Mouse (Mus musculus) intestine, embryonic 15.5 days (tissue): ENCODE data around the gene Cdk5. TPM values are rescaled to one million over a fixed set of nuclear protein-coding genes. Genes with fewer than 3 reads are reported as not detected.

ENCODE experiments used
- ATAC-seq: fragments of 200-750 bp; cut with Nextera tagmentation; 2 replicates; pipeline ENCODE4 v1.8.0; 2017; ENCODE audit warnings: moderate TSS enrichment, moderate library complexity
- H3K27ac ChIP-seq: fragments of 300-500 bp; sonication (generic); 2 replicates; pipeline ENCODE4 v1.5.1; 2015; ENCODE audit warnings: mild to moderate bottlenecking, inconsistent platforms
- H3K27me3 ChIP-seq: fragments of 300-500 bp; sonication (generic); replicated peaks from 2 replicates; pipeline ENCODE4 v1.6.1; 2015; ENCODE audit warnings: inconsistent platforms
- H3K36me3 ChIP-seq: fragments of 300-500 bp; sonication (generic); 2 replicates; pipeline ENCODE4 v1.6.1; 2015; ENCODE audit warnings: inconsistent platforms
- H3K4me1 ChIP-seq: fragments of 300-500 bp; sonication (generic); replicated peaks from 2 replicates; pipeline ENCODE4 v1.6.1; 2015; ENCODE audit warnings: inconsistent platforms
- H3K4me2 ChIP-seq: fragments of 300-500 bp; sonication (generic); replicated peaks from 2 replicates; pipeline ENCODE4 v1.6.1; 2015; ENCODE audit warnings: mild to moderate bottlenecking, inconsistent platforms
- H3K4me3 ChIP-seq: fragments of 300-500 bp; sonication (generic); replicated peaks from 2 replicates; pipeline ENCODE4 v1.5.1; 2015; ENCODE audit warnings: inconsistent platforms
- H3K9ac ChIP-seq: fragments of 300-500 bp; sonication (generic); 2 replicates; pipeline ENCODE4 v1.6.1; 2015; ENCODE audit warnings: inconsistent platforms
- H3K9me3 ChIP-seq: fragments of 300-500 bp; sonication (generic); 2 replicates; pipeline ENCODE4 v1.6.1; 2016; ENCODE audit warnings: inconsistent platforms
- WGBS: fragments of 180-500 bp; shearing (Covaris S2); methylation state at CpG from one replicate; pipeline ENCODE4 v1.1.7; 2015; 5-methylcytosine and 5-hydroxymethylcytosine counted together
- polyA plus RNA-seq: library from polyadenylated mRNA; unstranded; fragments of >200 nt; fragmentation: Nextera tagmentation; extraction: Ambion mirVana; gene quantifications from 2 replicates; pipeline ENCODE4 v1.2.1, GENCODE M21; 2015

The Cdk5 gene
- polyA plus RNA-seq = 35.5 and 38.3 TPM in 2 replicates

DNA sequence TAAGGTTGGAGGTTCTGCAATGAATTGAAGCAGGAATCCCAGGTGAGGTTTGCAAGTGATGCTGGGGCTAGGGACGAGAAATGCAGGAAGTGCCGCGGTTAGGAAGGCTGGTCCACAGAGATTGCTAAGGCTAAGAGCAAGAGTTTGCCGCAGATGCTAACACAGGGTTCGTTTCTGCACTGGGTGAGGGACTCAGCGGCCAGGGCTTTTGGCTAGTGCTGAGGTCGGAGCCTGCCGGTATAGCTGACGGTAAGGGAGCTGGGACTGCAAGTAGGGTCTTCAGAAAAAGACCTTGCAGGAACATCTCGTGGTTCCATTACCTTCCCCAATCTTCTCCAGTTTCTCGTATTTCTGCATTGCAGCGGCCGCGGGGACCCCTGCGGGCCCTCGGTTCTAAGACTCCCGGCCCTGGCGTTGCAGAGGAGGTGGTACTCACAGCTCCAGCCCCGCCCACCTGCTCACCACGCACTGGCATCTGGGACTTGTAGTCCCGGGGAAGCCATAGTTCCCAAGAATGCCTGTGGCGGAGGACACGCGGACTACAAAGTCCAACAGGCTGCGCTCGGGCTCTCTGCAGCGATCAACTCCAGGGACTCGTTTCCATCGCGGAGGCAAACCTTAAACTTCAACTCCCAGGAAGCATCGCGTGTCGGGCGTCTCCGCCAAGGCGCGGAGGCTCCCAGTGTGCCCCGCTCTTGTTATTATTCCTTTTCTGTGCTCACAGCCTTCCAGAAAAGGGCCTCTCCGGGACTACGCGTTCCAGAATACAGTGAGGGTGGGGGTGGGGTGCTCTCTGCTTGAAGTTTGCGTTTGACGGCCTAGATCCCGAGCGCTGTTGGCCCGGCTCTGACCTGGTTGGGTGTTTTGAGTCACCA lies at the start of gene Cdk5, which contains the start of gene Slc4a2:
Cdk5 (minus strand) TSS at position 402 of the 875 bp plus-strand sequence.
Slc4a2 (plus strand) TSS at position 709 of the 875 bp plus-strand sequence.
- Histone ChIP-seq H3K27me3 (no peaks in the 10 kb centered on the region), H3K27ac (peak within 1 kb of the TSS; percentile 90), H3K9ac (peak within 1 kb of the TSS; percentile 66), H3K4me1 (peaks cover 33% of the 10 kb centered on the region), H3K4me2 (peak within 1 kb of the TSS; percentile 81), H3K4me3 (peak within 1 kb of the TSS; percentile 62), H3K9me3 (no peaks in the 10 kb centered on the region), H3K36me3 (no peaks in the 10 kb centered on the region)
- 0% methylated on average over 46 of the region's 46 CpGs for WGBS
- ATAC-seq = peak; percentile 91

DNA sequence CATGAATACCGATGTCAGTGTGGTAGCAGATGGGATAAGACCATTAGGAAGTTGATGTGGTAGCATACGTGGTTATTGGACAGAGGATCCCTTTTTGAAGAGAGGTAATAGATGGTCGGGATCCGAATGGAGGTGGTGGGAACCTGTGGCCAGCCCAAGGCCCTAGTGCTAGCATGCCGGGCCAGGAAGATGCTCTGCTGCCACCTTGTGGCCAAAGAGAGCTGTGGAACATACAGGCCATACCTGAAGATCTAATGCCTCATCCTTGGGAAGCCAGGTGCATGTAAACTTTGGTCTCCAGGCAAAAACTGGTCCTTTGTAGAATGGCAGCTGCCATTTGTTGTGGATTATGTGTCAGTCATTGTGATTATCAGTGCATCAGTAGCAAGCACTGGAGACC lies 47.3 kb upstream of the Cdk5 start:
- peak; percentile 48 for ATAC-seq
- Histone ChIP-seq H3K27me3 (peaks cover 9% of the 10 kb centered on the region; the same call in 1 of the 2 replicates), H3K27ac (no peak overlapping the region), H3K9ac (no peak overlapping the region), H3K4me1 (peaks cover 32% of the 10 kb centered on the region), H3K9me3 (no peaks in the 10 kb centered on the region), H3K4me3 (no peak overlapping the region), H3K4me2 (no peak overlapping the region), H3K36me3 (no peaks in the 10 kb centered on the region)
- 10% methylated on average over 5 of the region's 5 CpGs for WGBS

DNA sequence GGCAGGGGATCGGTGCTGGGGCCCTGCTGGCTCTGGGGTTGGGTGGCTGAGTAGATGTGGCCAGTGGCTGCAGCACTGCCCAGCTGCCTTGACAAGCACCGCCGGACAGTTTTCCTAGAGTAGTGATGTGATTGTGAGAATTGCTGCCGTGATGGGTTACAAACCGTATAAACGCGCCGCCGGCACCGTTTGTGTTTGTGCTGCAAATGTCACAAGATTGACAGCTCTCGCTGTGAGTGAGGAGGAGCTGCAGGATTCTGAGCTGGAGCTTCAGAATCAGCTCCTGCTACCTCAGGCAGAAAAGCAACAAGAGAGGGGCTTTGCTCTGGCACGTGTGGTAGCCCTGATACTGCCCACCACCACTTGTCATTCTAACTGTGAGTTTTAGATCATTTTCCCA lies 43.4 kb upstream of the Cdk5 start:
- H3K9me3 ChIP-seq = no peaks in the 10 kb centered on the region
- H3K4me3 ChIP-seq = no peak overlapping the region
- H3K27ac ChIP-seq = no peak overlapping the region
- no peak overlapping the region for H3K4me2 ChIP-seq
- H3K27me3 ChIP-seq = no peaks in the 10 kb centered on the region
- no peak overlapping the region for H3K9ac ChIP-seq
- 0 out of 2 replicates have a peak, but pooled peaks cover 6% of the 10 kb centered on the region for H3K4me1 ChIP-seq
- 70% methylated on average over 12 of the region's 12 CpGs for WGBS
- no peak for ATAC-seq
- H3K36me3 ChIP-seq = no peaks in the 10 kb centered on the region

DNA sequence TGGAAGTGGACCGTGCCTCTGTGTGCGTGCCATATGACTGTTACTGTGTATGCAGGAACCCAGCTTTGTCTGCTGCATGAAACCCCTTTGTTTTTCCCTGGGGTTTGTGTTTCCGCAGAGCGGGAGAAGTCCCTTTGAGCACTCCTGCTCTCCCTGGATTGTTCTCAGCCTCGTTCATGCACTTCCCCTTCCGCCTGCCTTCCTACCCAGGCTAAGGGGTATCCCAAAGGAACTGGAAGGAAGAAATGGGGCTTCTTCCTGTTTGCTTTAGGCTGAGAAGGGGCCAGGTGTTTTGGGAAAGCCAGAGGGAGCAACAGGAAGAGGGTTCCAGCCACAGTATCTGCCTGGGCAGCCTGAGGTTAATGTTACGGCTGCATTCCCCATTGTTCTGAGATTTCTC lies 32.3 kb upstream of the Cdk5 start:
- no peak overlapping the region for H3K4me3 ChIP-seq
- H3K36me3 ChIP-seq = no peaks in the 10 kb centered on the region; the same call in 1 of the 2 replicates
- 0 out of 2 replicates have a peak overlapping the region, but pooled peaks have one; percentile 25 for H3K4me2 ChIP-seq
- H3K9ac ChIP-seq = 0 out of 2 replicates have a peak overlapping the region, but pooled peaks have one; percentile 11
- peaks cover 34% of the 10 kb centered on the region for H3K4me1 ChIP-seq
- no peaks in the 10 kb centered on the region for H3K27me3 ChIP-seq
- no peaks in the 10 kb centered on the region for H3K9me3 ChIP-seq
- peak overlapping the region; percentile 49; the same call in 1 of the 2 replicates for H3K27ac ChIP-seq
- 62% methylated on average over 7 of the region's 7 CpGs for WGBS
- ATAC-seq = no peak

DNA sequence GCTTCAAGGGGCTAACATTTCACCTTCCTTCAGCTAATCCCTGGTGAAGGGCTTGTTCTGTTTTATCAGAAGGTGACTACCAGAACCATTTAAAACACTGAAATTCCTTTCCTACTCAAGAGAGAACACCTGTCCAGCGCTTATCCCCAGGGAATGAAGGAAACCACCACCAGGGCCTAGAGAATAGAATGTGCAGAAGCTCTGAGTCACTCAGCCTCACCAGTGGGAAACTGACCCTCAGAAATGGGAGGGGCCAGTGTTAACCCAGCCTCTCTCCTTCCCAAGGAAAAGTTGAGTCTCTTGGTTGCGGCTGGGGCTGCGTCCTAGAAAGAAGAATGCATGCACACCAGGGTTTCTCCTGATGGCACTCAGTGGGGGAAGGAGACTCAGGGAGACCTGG lies 31.7 kb upstream of the Cdk5 start:
- Histone ChIP-seq H3K4me2 (0 out of 2 replicates have a peak overlapping the region, but pooled peaks have one; percentile 25), H3K9ac (0 out of 2 replicates have a peak overlapping the region, but pooled peaks have one; percentile 11), H3K4me1 (peaks cover 34% of the 10 kb centered on the region), H3K27me3 (no peaks in the 10 kb centered on the region), H3K36me3 (no peaks in the 10 kb centered on the region; the same call in 1 of the 2 replicates), H3K4me3 (no peak overlapping the region), H3K27ac (peak overlapping the region; percentile 49; the same call in 1 of the 2 replicates), H3K9me3 (no peaks in the 10 kb centered on the region)
- ATAC-seq = no peak
- WGBS = 67% methylated on average over 3 of the region's 3 CpGs

DNA sequence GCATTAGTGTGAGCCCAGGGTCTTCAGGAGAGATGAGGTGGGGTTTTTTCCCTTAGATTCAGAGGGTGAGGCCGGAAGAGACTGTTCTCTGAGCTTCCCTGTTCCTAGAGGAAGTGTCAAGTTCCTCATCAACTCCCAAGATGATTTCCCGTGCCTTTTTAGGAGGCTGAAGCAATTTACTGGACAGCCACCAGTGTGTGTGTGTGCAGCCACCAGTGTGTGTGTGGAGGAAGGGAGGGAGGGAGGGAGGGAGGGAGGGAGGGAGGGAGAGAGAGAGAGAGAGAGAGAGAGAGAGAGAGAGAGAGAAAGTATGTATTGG lies 30.6 kb upstream of the Cdk5 start:
- ATAC-seq = no peak
- Histone ChIP-seq H3K36me3 (no peaks in the 10 kb centered on the region; the same call in 1 of the 2 replicates), H3K9me3 (no peaks in the 10 kb centered on the region), H3K27me3 (no peaks in the 10 kb centered on the region), H3K4me3 (peak overlapping the region; percentile 85), H3K9ac (0 out of 2 replicates have a peak overlapping the region, but pooled peaks have one; percentile 87), H3K27ac (no peak overlapping the region), H3K4me1 (peaks cover 34% of the 10 kb centered on the region), H3K4me2 (peak overlapping the region; percentile 89)
- WGBS = 20% methylated on average over 2 of the region's 2 CpGs

DNA sequence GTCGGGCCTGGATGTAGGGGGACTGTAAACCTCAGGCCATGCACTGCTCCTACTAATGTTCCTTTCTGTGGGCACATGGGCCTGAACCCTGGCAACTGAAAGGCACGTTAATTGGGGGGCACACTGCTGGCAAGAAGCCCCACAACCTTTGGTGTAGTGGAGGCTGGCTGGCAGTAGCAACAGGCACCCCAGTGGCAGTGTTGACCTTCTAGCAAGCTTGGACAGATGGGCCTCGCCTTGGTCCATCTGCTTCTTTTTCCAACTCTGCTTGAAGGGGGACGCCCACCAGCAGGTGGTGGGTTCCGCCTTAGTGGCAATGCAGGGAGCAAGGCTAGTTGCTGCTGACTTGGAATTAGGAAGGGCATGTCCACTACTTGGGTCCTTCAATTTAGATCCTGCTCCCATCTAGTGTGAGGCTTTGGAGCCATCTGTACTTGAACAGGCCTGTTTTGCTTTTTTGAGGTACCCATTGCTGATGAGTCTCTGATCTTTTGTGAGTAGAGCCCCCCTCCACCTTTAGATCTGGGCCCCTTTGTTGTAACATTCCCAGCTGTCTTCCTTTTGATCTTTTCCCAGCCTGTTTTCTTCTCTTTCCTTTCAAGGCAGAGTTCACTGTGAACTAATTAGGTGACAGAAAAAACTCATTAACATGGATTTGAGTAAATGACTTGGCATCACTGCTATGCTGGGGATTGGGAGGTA lies 30.1 kb upstream of the Cdk5 start:
- H3K9ac ChIP-seq = peak overlapping the region; percentile 87
- 22% methylated on average over 5 of the region's 5 CpGs for WGBS
- H3K4me3 ChIP-seq = peak overlapping the region; percentile 85
- H3K4me1 ChIP-seq = peaks cover 34% of the 10 kb centered on the region
- H3K36me3 ChIP-seq = no peaks in the 10 kb centered on the region; the same call in 1 of the 2 replicates
- H3K27ac ChIP-seq = peak overlapping the region; percentile 91; the same call in 1 of the 2 replicates
- no peak for ATAC-seq
- H3K4me2 ChIP-seq = peak overlapping the region; percentile 89
- no peaks in the 10 kb centered on the region for H3K27me3 ChIP-seq
- H3K9me3 ChIP-seq = no peaks in the 10 kb centered on the region

DNA sequence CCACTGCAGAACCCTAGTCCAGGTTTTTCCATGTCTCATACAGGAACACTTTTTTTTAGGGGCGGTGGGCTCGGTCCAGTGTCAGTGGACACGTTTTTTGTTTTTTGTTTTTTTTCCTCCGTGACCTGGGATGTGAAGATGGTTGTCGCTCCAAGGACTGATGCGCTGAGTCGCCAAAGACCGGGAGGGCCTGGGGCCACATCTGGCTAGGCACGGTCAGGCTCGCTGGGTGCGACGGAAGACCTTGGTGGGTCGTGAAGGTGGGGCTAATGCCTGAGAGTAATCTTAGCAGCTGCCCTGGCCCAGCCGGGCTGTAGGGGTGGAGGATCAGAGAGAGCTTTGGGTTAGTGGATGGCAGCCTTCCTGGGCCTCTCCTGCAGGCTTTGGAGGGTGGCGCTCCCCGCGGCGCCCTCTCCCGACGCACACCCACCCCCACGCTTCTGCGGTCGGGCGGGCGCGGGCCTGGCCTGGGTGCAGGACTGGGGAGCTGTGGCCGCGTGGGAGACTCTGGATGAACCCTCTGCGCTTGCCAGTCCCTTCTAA lies 29.4 kb upstream of the Cdk5 start:
- Histone ChIP-seq H3K4me3 (peak overlapping the region; percentile 85), H3K4me1 (peaks cover 39% of the 10 kb centered on the region), H3K27me3 (no peaks in the 10 kb centered on the region), H3K36me3 (no peaks in the 10 kb centered on the region; the same call in 1 of the 2 replicates), H3K9me3 (no peaks in the 10 kb centered on the region), H3K27ac (peak overlapping the region; percentile 91), H3K4me2 (peak overlapping the region; percentile 89), H3K9ac (peak overlapping the region; percentile 87)
- under 1% methylated on average over 29 of the region's 29 CpGs for WGBS
- ATAC-seq = peak; percentile 8; the same call in 1 of the 2 replicates

DNA sequence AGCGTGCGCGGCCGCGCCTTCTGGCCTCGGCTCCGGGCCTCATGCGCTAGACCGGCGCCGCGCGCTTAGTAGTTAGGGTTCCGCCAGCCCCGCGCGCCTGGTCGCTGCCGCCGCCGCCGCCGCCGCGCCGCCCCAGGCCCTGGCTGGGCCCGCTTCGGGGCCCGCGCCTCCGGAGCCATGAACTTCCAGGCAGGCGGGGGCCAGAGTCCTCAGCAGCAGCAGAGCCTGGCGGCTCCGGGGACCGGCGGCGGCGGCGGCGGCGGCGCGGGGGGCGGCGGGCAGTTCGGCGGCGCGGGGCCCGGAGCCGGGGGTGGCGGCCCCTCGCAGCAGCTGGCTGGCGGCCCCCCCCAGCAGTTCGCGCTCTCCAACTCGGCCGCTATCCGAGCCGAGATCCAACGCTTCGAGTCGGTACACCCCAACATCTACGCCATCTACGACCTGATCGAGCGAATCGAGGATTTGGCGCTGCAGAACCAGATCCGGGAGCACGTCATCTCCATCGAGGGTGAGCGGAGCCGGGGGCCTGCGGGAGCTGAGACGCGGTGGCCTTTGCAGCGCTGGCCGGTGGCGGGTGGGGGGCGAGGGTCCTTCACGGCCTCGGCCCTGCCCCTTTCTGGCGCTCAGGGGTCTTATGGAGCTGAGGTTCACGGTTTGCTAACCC lies 28.8 kb upstream of the Cdk5 start, which contains the start of gene Agap3:
Agap3 (plus strand) TSS at position 148 of the 661 bp plus-strand sequence.
- peak within 1 kb of the TSS; percentile 91 for H3K27ac ChIP-seq
- peak within 1 kb of the TSS; percentile 89 for H3K4me2 ChIP-seq
- peaks cover 43% of the 10 kb centered on the region for H3K4me1 ChIP-seq
- peak within 1 kb of the TSS; percentile 87 for H3K9ac ChIP-seq
- peak; percentile 5 for ATAC-seq
- under 1% methylated on average over 66 of the region's 85 CpGs for WGBS
- H3K36me3 ChIP-seq = no peaks in the 10 kb centered on the region
- no peaks in the 10 kb centered on the region for H3K9me3 ChIP-seq
- no peaks in the 10 kb centered on the region for H3K27me3 ChIP-seq
- H3K4me3 ChIP-seq = peak within 1 kb of the TSS; percentile 85

DNA sequence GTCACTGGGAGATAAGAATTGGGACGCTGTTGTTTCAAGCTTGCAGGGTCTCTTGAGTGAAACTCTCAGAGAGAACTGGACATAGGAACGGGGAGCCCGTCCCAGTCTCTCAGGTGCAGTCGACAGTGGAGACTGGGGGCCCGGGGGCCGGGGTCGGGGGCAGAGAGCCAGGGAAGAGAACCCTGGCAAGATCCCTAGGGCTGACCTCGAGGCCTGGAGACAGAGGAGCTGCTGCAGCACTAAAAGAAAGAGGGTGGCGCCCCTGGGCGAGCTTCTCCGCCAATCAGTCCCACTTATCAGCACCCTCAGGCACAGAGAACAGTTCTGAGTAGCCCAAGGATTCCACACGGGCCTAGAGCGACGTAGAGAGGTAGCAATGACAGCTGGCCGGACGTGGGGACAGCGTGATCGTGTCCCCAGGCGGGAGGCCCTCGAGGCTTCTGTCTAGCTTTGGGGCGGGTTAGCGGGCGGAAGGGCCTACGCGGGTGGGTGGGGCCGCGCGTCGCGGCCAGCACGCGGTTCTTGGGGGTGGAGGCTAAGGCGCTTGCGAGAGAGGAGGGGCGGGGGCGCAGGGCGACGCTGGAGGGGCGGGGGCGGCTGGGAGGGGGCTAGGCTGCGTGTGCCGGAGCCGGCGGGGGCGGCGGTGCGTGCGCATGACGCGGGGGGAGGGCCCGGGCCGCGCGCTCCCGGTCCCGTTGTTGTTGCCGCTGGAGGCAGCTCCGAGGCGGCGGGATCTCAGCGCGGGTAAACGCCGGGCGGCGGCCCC lies 28.1 kb upstream of the Cdk5 start:
- Histone ChIP-seq H3K4me3 (peak overlapping the region; percentile 85), H3K4me2 (peak overlapping the region; percentile 89), H3K4me1 (peaks cover 48% of the 10 kb centered on the region), H3K9me3 (no peaks in the 10 kb centered on the region), H3K36me3 (no peaks in the 10 kb centered on the region), H3K9ac (peak overlapping the region; percentile 87), H3K27me3 (no peaks in the 10 kb centered on the region), H3K27ac (peak overlapping the region; percentile 91)
- WGBS = 3% methylated on average over 42 of the region's 66 CpGs
- peak; percentile 82 for ATAC-seq
